Mouse (Mus musculus): ENCODE results near the gene Gm11060.

DNA sequence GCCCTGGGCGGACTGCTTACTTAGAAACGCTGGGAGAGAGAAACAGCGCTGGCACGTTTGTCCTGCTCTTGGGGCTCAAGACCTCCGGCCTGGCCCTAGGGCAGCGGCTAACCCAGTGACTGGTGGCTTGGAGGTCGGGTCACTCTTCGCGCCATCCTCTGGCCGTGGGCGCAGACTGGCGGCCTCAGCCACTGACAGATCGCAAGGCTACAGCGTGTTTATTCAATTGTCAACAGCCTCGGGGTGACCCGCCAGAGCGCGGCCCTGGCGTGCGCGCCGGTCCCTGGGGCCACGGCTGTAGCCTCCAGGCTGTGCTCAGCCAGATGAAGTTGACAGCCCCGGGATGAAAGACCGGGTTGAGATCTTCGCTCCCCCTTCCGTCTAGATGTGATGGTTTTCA lies 31.1 kb downstream of the Gm11060 start:
- no peak for TF ChIP-seq ZC3H11A (IDR thresholded peaks at IDR 0.05; ENCODE audit: borderline replicate concordance, low read depth, low read length)
- no peak for TF ChIP-seq CHD2 (IDR thresholded peaks at IDR 0.05; ENCODE audit: low read depth, low read length)
- TF ChIP-seq MAFK (IDR thresholded peaks at IDR 0.05; ENCODE audit: insufficient read depth, low read depth, low read length), result no peak

Data from ES-E14 (cell line).